Mouse (Mus musculus) myocyte (in vitro differentiated cells): ENCODE measurements around the gene Plekhh3. TPM values are rescaled to one million over a fixed set of nuclear protein-coding genes. Genes with fewer than 3 reads are reported as not detected.

Experiments
- H3K27me3 ChIP-seq: one replicate; pipeline ENCODE4 v1.6.1; 2011; ENCODE audit not compliant: control insufficient read depth, insufficient read depth, insufficient read length
- H3K36me3 ChIP-seq: one replicate; pipeline ENCODE4 v1.6.1; 2011; ENCODE audit not compliant: control insufficient read depth, insufficient read depth
- H3K4me2 ChIP-seq: one replicate; pipeline ENCODE4 v1.6.1; 2011; ENCODE audit warnings: low read depth, control low read depth
- H3K4me3 ChIP-seq: one replicate; pipeline ENCODE4 v1.5.1; 2011; ENCODE audit warnings: mild to moderate bottlenecking, control low read depth, moderate library complexity
- H3K79me2 ChIP-seq: one replicate; pipeline ENCODE4 v1.6.1; 2011; ENCODE audit not compliant: control insufficient read depth, insufficient read depth
- H3ac ChIP-seq: one replicate; pipeline ENCODE4 v1.6.1; 2011; ENCODE audit not compliant: control insufficient read depth, insufficient read length
- CEBPB ChIP-seq: IDR thresholded peaks from 2 replicates; pipeline ENCODE4 v1.6.1; 2011; ENCODE audit warnings: mild to moderate bottlenecking, moderate library complexity; ENCODE audit not compliant: poor library complexity, insufficient read depth, severe bottlenecking
- E2F4 ChIP-seq: IDR thresholded peaks from one replicate; pipeline ENCODE4 v1.6.1; 2011; ENCODE audit warnings: mild to moderate bottlenecking, control low read depth, moderate library complexity; ENCODE audit not compliant: insufficient read depth
- MAX ChIP-seq: IDR thresholded peaks from one replicate; pipeline ENCODE4 v1.6.1; 2011; ENCODE audit warnings: low read depth, mild to moderate bottlenecking, control low read depth
- MYOD1 ChIP-seq, 3 experiments: IDR thresholded peaks; one replicate each; pipeline ENCODE4 v1.6.1; 2011; ENCODE audit warnings: control low read depth in 2 of 3, low read depth in 2 of 3, mild to moderate bottlenecking in 2 of 3, moderate library complexity in 1 of 3; ENCODE audit not compliant: insufficient read length in 2 of 3, control insufficient read depth in 1 of 3
- MYOG ChIP-seq, 3 experiments: IDR thresholded peaks; one replicate each; pipeline ENCODE4 v1.6.1; 2011; ENCODE audit warnings: control low read depth in 2 of 3, low read depth in 2 of 3, mild to moderate bottlenecking in 2 of 3; ENCODE audit not compliant: insufficient read length in 2 of 3, control insufficient read depth in 1 of 3, insufficient read depth in 1 of 3
- POLR2A ChIP-seq: IDR thresholded peaks from one replicate; pipeline ENCODE4 v1.6.1; 2011; ENCODE audit warnings: low read depth, mild to moderate bottlenecking, control low read depth, moderate library complexity; ENCODE audit not compliant: insufficient read length
- POLR2AphosphoS2 ChIP-seq: IDR thresholded peaks from one replicate; pipeline ENCODE4 v1.6.1; 2011; ENCODE audit warnings: low read depth, control low read depth; ENCODE audit not compliant: insufficient read length
- REST ChIP-seq: IDR thresholded peaks from one replicate; pipeline ENCODE4 v1.6.1; 2011; ENCODE audit warnings: mild to moderate bottlenecking, control low read depth, moderate library complexity; ENCODE audit not compliant: insufficient read depth, insufficient read length
- SRF ChIP-seq: IDR thresholded peaks from one replicate; pipeline ENCODE4 v1.6.1; 2011; ENCODE audit warnings: low read depth; ENCODE audit not compliant: control insufficient read depth, insufficient read length
- TCF12 ChIP-seq: IDR thresholded peaks from one replicate; pipeline ENCODE4 v1.6.1; 2011; ENCODE audit warnings: mild to moderate bottlenecking, control low read depth; ENCODE audit not compliant: poor library complexity, insufficient read depth, severe bottlenecking
- TCF3 ChIP-seq: IDR thresholded peaks from one replicate; pipeline ENCODE4 v1.6.1; 2011; ENCODE audit warnings: low read depth, control low read depth; ENCODE audit not compliant: insufficient read length
- USF1 ChIP-seq: IDR thresholded peaks from one replicate; pipeline ENCODE4 v1.6.1; 2011; ENCODE audit warnings: low read depth, mild to moderate bottlenecking, control low read depth, moderate library complexity
- polyA plus RNA-seq: library from polyadenylated mRNA; unstranded; fragments of >200 nt; fragmentation: generic; extraction: Trizol; gene quantifications from one replicate; pipeline ENCODE4 v1.2.1, GENCODE M21; 2012; ENCODE audit warnings: missing spikeins

The Plekhh3 gene
- polyA plus RNA-seq, 1 experiment, result 53.6 TPM

GRCm38 (mm10) chr11:101190913-101191907 is 20.1 kb upstream of the Plekhh3 start:
- no peak overlapping the region for H3ac ChIP-seq
- no peaks in the 10 kb centered on the region for H3K79me2 ChIP-seq
- no peak for TF ChIP-seq E2F4
- peak in 1 of 3 experiments; percentile 1 for TF ChIP-seq MYOD1 (IDR thresholded peaks at IDR 0.05; ENCODE audit: control insufficient read depth in 1 of 3, insufficient read length in 2 of 3, low read depth in 2 of 3)
- TF ChIP-seq TCF12, result no peak
- TF ChIP-seq TCF3, result no peak
- peak; percentile 32 for TF ChIP-seq POLR2AphosphoS2
- TF ChIP-seq REST, result no peak
- TF ChIP-seq POLR2A, result no peak
- TF ChIP-seq CEBPB, result no peak
- no peaks in the 10 kb centered on the region for H3K27me3 ChIP-seq
- no peak overlapping the region for H3K4me3 ChIP-seq
- no peak overlapping the region for H3K4me2 ChIP-seq
- H3K36me3 ChIP-seq, result no peaks in the 10 kb centered on the region

GRCm38 (mm10) chr11:101190181-101190912 is 19.2 kb upstream of the Plekhh3 start:
- no peak for TF ChIP-seq POLR2A
- TF ChIP-seq USF1, result no peak
- no peak for TF ChIP-seq MAX
- TF ChIP-seq TCF12, result no peak
- no peak for TF ChIP-seq E2F4
- no peak for TF ChIP-seq POLR2AphosphoS2
- TF ChIP-seq REST, result no peak
- no peak for TF ChIP-seq CEBPB
- TF ChIP-seq TCF3, result no peak
- no peak for TF ChIP-seq MYOG (IDR thresholded peaks at IDR 0.05; ENCODE audit: control insufficient read depth in 1 of 3, insufficient read depth in 1 of 3, insufficient read length in 2 of 3, low read depth in 2 of 3)
- no peak for TF ChIP-seq SRF
- H3K27me3 ChIP-seq, result no peaks in the 10 kb centered on the region
- no peaks in the 10 kb centered on the region for H3K36me3 ChIP-seq
- no peaks in the 10 kb centered on the region for H3K79me2 ChIP-seq
- H3ac ChIP-seq, result no peak overlapping the region
- no peak overlapping the region for H3K4me3 ChIP-seq
- H3K4me2 ChIP-seq, result peak overlapping the region; percentile 30

GRCm38 (mm10) chr11:101189495-101190180 is 18.5 kb upstream of the Plekhh3 start:
- Histone ChIP-seq H3K27me3 (no peaks in the 10 kb centered on the region), H3K4me2 (peak overlapping the region; percentile 30), H3K36me3 (no peaks in the 10 kb centered on the region), H3K4me3 (no peak overlapping the region), H3K79me2 (no peaks in the 10 kb centered on the region), H3ac (no peak overlapping the region)
- TF ChIP-seq SRF (no peak), MYOG (IDR thresholded peaks at IDR 0.05; ENCODE audit: control insufficient read depth in 1 of 3, insufficient read depth in 1 of 3, insufficient read length in 2 of 3, low read depth in 2 of 3) (peak in 2 of 3 experiments; percentile 17 to 72), USF1 (no peak), REST (no peak), TCF3 (no peak), MYOD1 (IDR thresholded peaks at IDR 0.05; ENCODE audit: control insufficient read depth in 1 of 3, insufficient read length in 2 of 3, low read depth in 2 of 3) (peak in 1 of 3 experiments; percentile 57), POLR2A (no peak)

GRCm38 (mm10) chr11:101188166-101188805 is 17.1 kb upstream of the Plekhh3 start:
- TF ChIP-seq MAX, result no peak
- H3ac ChIP-seq, result no peak overlapping the region

More at GRCm38 (mm10) chr11:101188166-101188805, 17.1 kb upstream of the Plekhh3 start:
- no peak overlapping the region for H3K4me2 ChIP-seq
- no peaks in the 10 kb centered on the region for H3K36me3 ChIP-seq
- no peak overlapping the region for H3K4me3 ChIP-seq
- no peaks in the 10 kb centered on the region for H3K27me3 ChIP-seq
- no peaks in the 10 kb centered on the region for H3K79me2 ChIP-seq
